Mouse (Mus musculus): ENCODE data around the gene Haao. TPM values are rescaled to one million over a fixed set of nuclear protein-coding genes. Genes with fewer than 3 reads are reported as not detected.

Gene Haao
- polyA plus RNA-seq, 1 experiment from 2014 or later = not detected

- Histone ChIP-seq H3K4me1 (no peaks in the 10 kb centered on the region), H3K4me3 (no peak overlapping the region), H3K27ac (replicated peaks) (no peak overlapping the region), H3K9ac (replicated peaks) (no peak overlapping the region), H3K9me3 (no peaks in the 10 kb centered on the region), H3K4me2 (replicated peaks) (no peak overlapping the region), H3K36me3 (peaks cover 13% of the 10 kb centered on the region; the same call in 1 of the 2 replicates), H3K27me3 (no peaks in the 10 kb centered on the region)
- WGBS = 85% methylated on average over 7 of the region's 7 CpGs
- no peak for ATAC-seq (replicated peaks)
Measured at GRCm38 (mm10) chr17:83807345-83807744, 40.4 kb downstream of the Haao start.

GRCm38 (mm10) chr17:83805078-83805477, 42.7 kb downstream of the Haao start:
- Histone ChIP-seq H3K36me3 (peaks cover 18% of the 10 kb centered on the region), H3K9ac (replicated peaks) (no peak overlapping the region), H3K27ac (replicated peaks) (no peak overlapping the region), H3K9me3 (no peaks in the 10 kb centered on the region), H3K4me3 (no peak overlapping the region), H3K27me3 (no peaks in the 10 kb centered on the region), H3K4me1 (no peaks in the 10 kb centered on the region), H3K4me2 (replicated peaks) (no peak overlapping the region)
- WGBS = 93% methylated on average over 9 of the region's 9 CpGs
- no peak for ATAC-seq (replicated peaks)

GRCm38 (mm10) chr17:83803987-83804386, 43.8 kb downstream of the Haao start:
- H3K9me3 ChIP-seq = no peaks in the 10 kb centered on the region
- H3K4me1 ChIP-seq = no peaks in the 10 kb centered on the region
- no peak overlapping the region for H3K27ac ChIP-seq (replicated peaks)
- peaks cover 18% of the 10 kb centered on the region for H3K36me3 ChIP-seq
- H3K4me2 ChIP-seq (replicated peaks) = no peak overlapping the region
- no peak overlapping the region for H3K9ac ChIP-seq (replicated peaks)
- H3K27me3 ChIP-seq = no peaks in the 10 kb centered on the region
- H3K4me3 ChIP-seq = no peak overlapping the region
- WGBS = 73% methylated on average over 9 of the region's 9 CpGs
- no peak for ATAC-seq (replicated peaks)

- no peak overlapping the region for H3K9ac ChIP-seq (replicated peaks)
- no peak overlapping the region for H3K27ac ChIP-seq (replicated peaks)
- ATAC-seq (replicated peaks) = no peak
Measured at GRCm38 (mm10) chr17:83799506-83800050, 48.2 kb downstream of the Haao start.

GRCm38 (mm10) chr17:83795121-83795520, 52.6 kb downstream of the Haao start:
- no peaks in the 10 kb centered on the region for H3K27me3 ChIP-seq
- no peaks in the 10 kb centered on the region for H3K9me3 ChIP-seq
- no peak overlapping the region for H3K27ac ChIP-seq (replicated peaks)
- H3K4me3 ChIP-seq = no peak overlapping the region
- no peak overlapping the region for H3K4me2 ChIP-seq (replicated peaks)
- no peak overlapping the region for H3K9ac ChIP-seq (replicated peaks)
- 97% methylated on average over 17 of the region's 17 CpGs for WGBS
- ATAC-seq (replicated peaks) = no peak
- H3K4me1 ChIP-seq = peaks cover 10% of the 10 kb centered on the region
- H3K36me3 ChIP-seq = no peaks in the 10 kb centered on the region

More at GRCm38 (mm10) chr17:83799506-83800050, 48.2 kb downstream of the Haao start:
- H3K4me1 ChIP-seq = no peaks in the 10 kb centered on the region
- H3K36me3 ChIP-seq = peaks cover 9% of the 10 kb centered on the region
- H3K27me3 ChIP-seq = no peaks in the 10 kb centered on the region
- no peak overlapping the region for H3K4me2 ChIP-seq (replicated peaks)
- H3K9me3 ChIP-seq = no peaks in the 10 kb centered on the region
- WGBS = 92% methylated on average over 11 of the region's 11 CpGs
- no peak overlapping the region for H3K4me3 ChIP-seq

GRCm38 (mm10) chr17:83792388-83792787, 55.4 kb downstream of the Haao start:
- Histone ChIP-seq H3K9me3 (no peaks in the 10 kb centered on the region), H3K27me3 (no peaks in the 10 kb centered on the region), H3K36me3 (no peaks in the 10 kb centered on the region), H3K9ac (replicated peaks) (peak overlapping the region; percentile 10; the same call in 1 of the 2 replicates), H3K4me2 (replicated peaks) (peak overlapping the region; percentile 33), H3K4me3 (peak overlapping the region; percentile 19), H3K4me1 (peaks cover 10% of the 10 kb centered on the region), H3K27ac (replicated peaks) (no peak overlapping the region)
- 38% methylated on average over 23 of the region's 23 CpGs for WGBS
- ATAC-seq (replicated peaks) = peak; percentile 41; the same call in 1 of the 2 replicates

GRCm38 (mm10) chr17:83790158-83790557, 57.6 kb downstream of the Haao start:
- H3K36me3 ChIP-seq = no peaks in the 10 kb centered on the region
- WGBS = 75% methylated on average over 5 of the region's 5 CpGs
- H3K9me3 ChIP-seq = no peaks in the 10 kb centered on the region

GRCm38 (mm10) chr17:83786418-83786817, 61.3 kb downstream of the Haao start:
- Histone ChIP-seq H3K9ac (replicated peaks) (no peak overlapping the region), H3K36me3 (no peaks in the 10 kb centered on the region), H3K4me3 (no peak overlapping the region), H3K9me3 (no peaks in the 10 kb centered on the region), H3K27ac (replicated peaks) (no peak overlapping the region), H3K27me3 (no peaks in the 10 kb centered on the region), H3K4me1 (peaks cover 9% of the 10 kb centered on the region; the same call in 1 of the 2 replicates), H3K4me2 (replicated peaks) (no peak overlapping the region)
- WGBS = 95% methylated on average over 6 of the region's 6 CpGs
- ATAC-seq (replicated peaks) = no peak

More at GRCm38 (mm10) chr17:83790158-83790557, 57.6 kb downstream of the Haao start:
- no peak for ATAC-seq (replicated peaks)
- no peak overlapping the region for H3K4me2 ChIP-seq (replicated peaks)
- H3K27me3 ChIP-seq = no peaks in the 10 kb centered on the region
- H3K9ac ChIP-seq (replicated peaks) = no peak overlapping the region
- peaks cover 10% of the 10 kb centered on the region for H3K4me1 ChIP-seq
- no peak overlapping the region for H3K4me3 ChIP-seq
- H3K27ac ChIP-seq (replicated peaks) = no peak overlapping the region

GRCm38 (mm10) chr17:83782740-83783139, 65.0 kb downstream of the Haao start:
- no peaks in the 10 kb centered on the region for H3K36me3 ChIP-seq
- no peak overlapping the region for H3K9ac ChIP-seq (replicated peaks)
- no peak overlapping the region for H3K4me3 ChIP-seq
- H3K9me3 ChIP-seq = no peaks in the 10 kb centered on the region
- no peaks in the 10 kb centered on the region for H3K27me3 ChIP-seq
- H3K27ac ChIP-seq (replicated peaks) = peak overlapping the region; percentile 71
- peak; percentile 93 for ATAC-seq (replicated peaks)
- 16% methylated on average over 5 of the region's 5 CpGs for WGBS
- H3K4me2 ChIP-seq (replicated peaks) = no peak overlapping the region
- H3K4me1 ChIP-seq = peaks cover 11% of the 10 kb centered on the region

Other genes starting within 250 kb of the Haao start
- gene Kcng3, start 216.1 kb downstream of the Haao start, polyA plus RNA-seq (2015; fragmentation: Nextera tagmentation; extraction: Ambion mirVana) = 0.06 TPM in 1 of 2 replicates, not detected in the other
- 37.9 and 39.7 TPM in 2 replicates for gene Mta3, start 141.8 kb downstream of the Haao start, polyA plus RNA-seq (2015; fragmentation: Nextera tagmentation; extraction: Ambion mirVana)

All from forebrain, embryonic 15.5 days (tissue).